ENCODE assay signal across 13 mouse cellular contexts in genomic region chr4:149657858-149658416, GRCm38 (mm10). TPM values are rescaled to one million over a fixed set of nuclear protein-coding genes. Genes with fewer than 3 reads are reported as not detected.
DNase-seq lines count a peak whose midpoint lies in the region; ATAC-seq and TF ChIP-seq lines count a peak whose summit lies in the region.
"Had no signal": no experiment of that assay in that cellular context is flagged by ENCODE, and none has a peak within 500 bp of the region (broad histone marks: within the 10 kb centered on the region; RNA-seq: fewer than 3 reads in every experiment).

No protein-coding gene starts in this region.

- no peak for TF ChIP-seq POLR2A in small intestine, adult 2 months (IDR thresholded peaks at IDR 0.05; ENCODE audit: low read depth, low read length)

- no peak overlapping the region for H3K4me3 ChIP-seq in liver, postnatal 0 days (ENCODE audit: low read depth, low read length)
- no peak overlapping the region for H3K4me3 ChIP-seq in small intestine, adult 2 months (ENCODE audit: low read depth, low read length)
- no peak overlapping the region for H3K4me3 ChIP-seq in forebrain, postnatal 0 days (ENCODE audit: low read depth, low read length)
- H3K4me3 ChIP-seq: embryonic facial prominence, embryonic 15.5 days; hindbrain, embryonic 13.5 days had no signal

- H3K27ac ChIP-seq in liver, postnatal 0 days (ENCODE audit: low read depth): no peak overlapping the region
- H3K27ac ChIP-seq in small intestine, adult 2 months (ENCODE audit: insufficient read depth, low read depth, low read length): peak overlapping the region; percentile 46
- H3K27ac ChIP-seq in forebrain, postnatal 0 days (ENCODE audit: low read depth, low read length): no peak overlapping the region
- H3K27ac ChIP-seq: embryonic facial prominence, embryonic 15.5 days; hindbrain, embryonic 13.5 days; macrophage had no signal

- H3K9me3 ChIP-seq in liver, postnatal 0 days (ENCODE audit: low read length): no peaks in the 10 kb centered on the region
- no peaks in the 10 kb centered on the region for H3K9me3 ChIP-seq in forebrain, postnatal 0 days (ENCODE audit: low read length)
- H3K9me3 ChIP-seq: embryonic facial prominence, embryonic 15.5 days; hindbrain, embryonic 13.5 days had no signal

- peaks cover 22% of the 10 kb centered on the region for H3K36me3 ChIP-seq in liver, postnatal 0 days (replicated peaks; ENCODE audit: insufficient read depth, low read length)
- H3K36me3 ChIP-seq in small intestine, adult 2 months (ENCODE audit: control insufficient read depth, insufficient read depth, low read length): peaks cover 8% of the 10 kb centered on the region; the same call in 1 of the 2 replicates
- H3K36me3 ChIP-seq in forebrain, postnatal 0 days (ENCODE audit: insufficient read depth): peaks cover 72% of the 10 kb centered on the region

- no peak for TF ChIP-seq EP300 in liver, postnatal 0 days (IDR thresholded peaks at IDR 0.05; ENCODE audit: low read depth)

- H3K27me3 ChIP-seq in liver, postnatal 0 days (ENCODE audit: insufficient read depth, low read length): no peaks in the 10 kb centered on the region
- no peaks in the 10 kb centered on the region for H3K27me3 ChIP-seq in small intestine, adult 2 months (ENCODE audit: control insufficient read depth, insufficient read depth, low read length)
- no peaks in the 10 kb centered on the region for H3K27me3 ChIP-seq in forebrain, postnatal 0 days (ENCODE audit: insufficient read depth, low read length)
- H3K27me3 ChIP-seq: embryonic facial prominence, embryonic 15.5 days; hindbrain, embryonic 13.5 days had no signal

- peak; percentile 44 for DNase-seq in liver, postnatal 0 days
- no peak for DNase-seq in liver
- peak; percentile 94 for DNase-seq in induced T-regulatory cell, adult 2 months (ENCODE audit: low read depth)
- peak; percentile 84 for DNase-seq in thymus, postnatal 25 days
- DNase-seq in left cerebral cortex, adult 8-10 months (ENCODE audit: low spot score in 2 of 2): no peak
- DNase-seq in forebrain, postnatal 0 days: no peak
- no peak for DNase-seq in left cerebral cortex, adult 9 months (ENCODE audit: low spot score in 2 of 2)
- DNase-seq: cerebellum, postnatal 14 days; kidney, postnatal 14 days had no signal

- H3K4me2 ChIP-seq in liver, postnatal 0 days (ENCODE audit: low read depth, low read length): no peak overlapping the region
- no peak overlapping the region for H3K4me2 ChIP-seq in forebrain, postnatal 0 days (ENCODE audit: low read depth)
- H3K4me2 ChIP-seq: embryonic facial prominence, embryonic 15.5 days; hindbrain, embryonic 13.5 days had no signal

- WGBS in liver, postnatal 0 days (ENCODE audit: insufficient replicate concordance): 47% methylated on average over 11 of the region's 11 CpGs
- 68% methylated on average over 11 of the region's 11 CpGs for WGBS in small intestine, adult 2 months
- 83% methylated on average over 11 of the region's 11 CpGs for WGBS in forebrain, postnatal 0 days

- H3K9ac ChIP-seq in liver, postnatal 0 days (replicated peaks): no peak overlapping the region
- H3K9ac ChIP-seq in forebrain, postnatal 0 days: no peak overlapping the region
- H3K9ac ChIP-seq: embryonic facial prominence, embryonic 15.5 days; hindbrain, embryonic 13.5 days had no signal

- ATAC-seq in liver, postnatal 0 days: peak; percentile 60
- no peak for ATAC-seq in forebrain, postnatal 0 days

- no peak for TF ChIP-seq CTCF in liver, postnatal 0 days (IDR thresholded peaks at IDR 0.05; ENCODE audit: low read depth)
- no peak for TF ChIP-seq CTCF in small intestine, adult 2 months (IDR thresholded peaks at IDR 0.05; ENCODE audit: extremely low read depth, insufficient read length, insufficient replicate concordance, low read depth, low read length)
- no peak for TF ChIP-seq CTCF in forebrain, postnatal 0 days (IDR thresholded peaks at IDR 0.05; ENCODE audit: low read depth)

- H3K4me1 ChIP-seq in liver, postnatal 0 days (ENCODE audit: insufficient read depth): no peaks in the 10 kb centered on the region
- peaks cover 4% of the 10 kb centered on the region for H3K4me1 ChIP-seq in small intestine, adult 2 months (ENCODE audit: control insufficient read depth, insufficient read depth, insufficient read length, low read length)
- H3K4me1 ChIP-seq in forebrain, postnatal 0 days (ENCODE audit: insufficient read depth): no peaks in the 10 kb centered on the region
- H3K4me1 ChIP-seq: hindbrain, embryonic 13.5 days had no signal

RNA-seq across cellular contexts. Expression of gene Pik3cd, which starts 44.4 kb away (rescaled TPM):
- polyA plus RNA-seq in liver, postnatal 0 days (2015; fragmentation: Nextera tagmentation; extraction: Ambion mirVana): 4.9 and 7.8 TPM in 2 replicates
- polyA plus RNA-seq in small intestine, adult 2 months (2012; rRNA removed): 7.0 and 11.7 TPM in 2 replicates
- total RNA-seq in left cerebral cortex, adult 8-10 months (2022): 10 to 100 TPM; 21.6 to 25.5 (median 23.3) TPM
- total RNA-seq in forebrain, postnatal 0 days (2014; rRNA removed): 17.0 and 21.8 TPM in 2 replicates
- 11.3 and 11.7 TPM in 2 replicates for polyA plus RNA-seq in forebrain, postnatal 0 days (2015; fragmentation: Nextera tagmentation; extraction: Ambion mirVana)

Comparison
In these comparisons a context has a peak if more than half of its experiments do, and no peak if none do; other contexts are left out.
1. DNase-seq: peak in liver, postnatal 0 days (single experiment), induced T-regulatory cell, adult 2 months (single experiment) and thymus, postnatal 25 days (single experiment); none in liver (single experiment), left cerebral cortex, adult 8-10 months (0 of 2), forebrain, postnatal 0 days (single experiment) and left cerebral cortex, adult 9 months (0 of 2).